ENCODE assay signal across 8 mouse cellular contexts in genomic region chr7:27315958-27316357, GRCm38 (mm10). TPM values are rescaled to one million over a fixed set of nuclear protein-coding genes. Genes with fewer than 3 reads are reported as not detected.
DNase-seq lines count a peak whose midpoint lies in the region; ATAC-seq and TF ChIP-seq lines count a peak whose summit lies in the region.

No protein-coding gene starts in this region.

- 0 out of 2 replicates have a peak, but pooled peaks cover 4% of the 10 kb centered on the region for H3K9me3 ChIP-seq in forebrain, embryonic 14.5 days (replicated peaks; ENCODE audit: control insufficient read depth, low read length)

- peaks cover 3% of the 10 kb centered on the region; the same call in 1 of the 2 replicates for H3K4me1 ChIP-seq in forebrain, embryonic 14.5 days (ENCODE audit: control insufficient read depth, insufficient read depth, low read length)
- peaks cover 20% of the 10 kb centered on the region for H3K4me1 ChIP-seq in thymus, adult 2 months (replicated peaks; ENCODE audit: control insufficient read depth, insufficient read depth, low read length)

- TF ChIP-seq CTCF in thymus, adult 2 months (IDR thresholded peaks at IDR 0.05; ENCODE audit: borderline replicate concordance, control insufficient read depth, extremely low read depth, insufficient read depth, low read length, poor library complexity) = no peak

- no peak overlapping the region for H3K4me2 ChIP-seq in forebrain, embryonic 14.5 days (ENCODE audit: low read length)

- TF ChIP-seq POLR2A in thymus, adult 2 months (IDR thresholded peaks at IDR 0.05; ENCODE audit: control insufficient read depth, extremely low read depth, insufficient read depth, low read length, poor library complexity) = no peak

- 24% methylated on average over 7 of the region's 7 CpGs for WGBS in forebrain, embryonic 14.5 days
- 16% methylated on average over 7 of the region's 7 CpGs for WGBS in thymus, adult 2 months

- H3K27me3 ChIP-seq in forebrain, embryonic 14.5 days (replicated peaks; ENCODE audit: control insufficient read depth, insufficient read depth, low read length) = no peaks in the 10 kb centered on the region
- H3K27me3 ChIP-seq in thymus, adult 2 months (ENCODE audit: control insufficient read depth, insufficient read depth, low read length) = no peaks in the 10 kb centered on the region

- H3K4me3 ChIP-seq in forebrain, embryonic 14.5 days (ENCODE audit: low read depth, low read length) = no peak overlapping the region
- no peak overlapping the region for H3K4me3 ChIP-seq in thymus, adult 2 months (ENCODE audit: control insufficient read depth, insufficient read depth, low read length)

- H3K27ac ChIP-seq in forebrain, embryonic 14.5 days (ENCODE audit: low read depth, low read length) = no peak overlapping the region
- H3K27ac ChIP-seq in thymus, adult 2 months (ENCODE audit: control insufficient read depth, insufficient read depth, low read length) = peak overlapping the region; percentile 100

- ATAC-seq in forebrain, embryonic 14.5 days = peak; percentile 85

- 0 out of 2 replicates have a peak, but pooled peaks cover 6% of the 10 kb centered on the region for H3K36me3 ChIP-seq in forebrain, embryonic 14.5 days (ENCODE audit: control insufficient read depth, insufficient read depth, low read length)
- H3K36me3 ChIP-seq in thymus, adult 2 months (ENCODE audit: control insufficient read depth, insufficient read depth, low read length) = no peaks in the 10 kb centered on the region

- 0 out of 2 replicates have a peak overlapping the region, but pooled peaks have one; percentile 13 for H3K9ac ChIP-seq in forebrain, embryonic 14.5 days (ENCODE audit: low read length)

- peak; percentile 59 to 67 for DNase-seq in layer of hippocampus, postnatal 10 days (ENCODE audit: low spot score in 2 of 2)
- no peak for DNase-seq in layer of hippocampus, postnatal 36 days
- DNase-seq in forebrain, embryonic 14.5 days (ENCODE audit: low spot score) = peak; percentile 82
- peak; percentile 49 for DNase-seq in kidney, adult 9 months
- DNase-seq in thymus, adult 2 months = peak; percentile 53
- DNase-seq in urinary bladder, postnatal 25 days (ENCODE audit: low spot score) = no peak
- no peak for DNase-seq in lung, adult 18-20 months
- no peak for DNase-seq in right cerebral cortex, adult 18-20 months

RNA-seq across cellular contexts. Expression of gene Ltbp4, which starts 21.5 kb away (rescaled TPM):
- total RNA-seq in layer of hippocampus, postnatal 10 days (2021) = 10 to 100 TPM; 49.9 to 59.2 TPM
- total RNA-seq in layer of hippocampus, postnatal 36 days (2021) = 10 to 100 TPM; 52.8 to 59.6 TPM
- polyA plus RNA-seq in forebrain, embryonic 14.5 days (2014; fragmentation: Nextera tagmentation; extraction: Ambion mirVana) = 8.0 and 11.0 TPM in 2 replicates
- 48.3 and 77.5 TPM in 2 replicates for polyA plus RNA-seq in thymus, adult 2 months (2012; rRNA removed)

RNA-seq across cellular contexts. Expression of gene Shkbp1, which starts 39.9 kb away (rescaled TPM):
- total RNA-seq in layer of hippocampus, postnatal 10 days (2021) = 10 to 100 TPM; 24.9 to 29.9 TPM
- 10 to 100 TPM; 36.2 to 37.3 TPM for total RNA-seq in layer of hippocampus, postnatal 36 days (2021)
- polyA plus RNA-seq in forebrain, embryonic 14.5 days (2014; fragmentation: Nextera tagmentation; extraction: Ambion mirVana) = 52.4 and 66.4 TPM in 2 replicates
- polyA plus RNA-seq in thymus, adult 2 months (2012; rRNA removed) = 203 and 206 TPM in 2 replicates

RNA-seq across cellular contexts. Expression of gene Gm20479, which starts 41.3 kb away (rescaled TPM):
- total RNA-seq in layer of hippocampus, postnatal 10 days (2021) = not detected
- not detected for total RNA-seq in layer of hippocampus, postnatal 36 days (2021)
- polyA plus RNA-seq in forebrain, embryonic 14.5 days (2014; fragmentation: Nextera tagmentation; extraction: Ambion mirVana) = 0.38 TPM in 1 of 2 replicates, not detected in the other
- not detected in 2 replicates for polyA plus RNA-seq in thymus, adult 2 months (2012; rRNA removed)

RNA-seq across cellular contexts. Expression of gene Numbl, which starts 57.7 kb away (rescaled TPM):
- 100 to 1,000 TPM; 126 to 127 TPM for total RNA-seq in layer of hippocampus, postnatal 10 days (2021)
- total RNA-seq in layer of hippocampus, postnatal 36 days (2021) = 100 to 1,000 TPM; 137 to 144 TPM
- polyA plus RNA-seq in forebrain, embryonic 14.5 days (2014; fragmentation: Nextera tagmentation; extraction: Ambion mirVana) = 22.9 and 28.6 TPM in 2 replicates
- polyA plus RNA-seq in thymus, adult 2 months (2012; rRNA removed) = 10.3 and 10.7 TPM in 2 replicates

Comparison
In these comparisons a context has a peak if more than half of its experiments do, and no peak if none do; other contexts are left out.
1. DNase-seq: peak in layer of hippocampus, postnatal 10 days (2 of 2), forebrain, embryonic 14.5 days (single experiment), kidney, adult 9 months (single experiment) and thymus, adult 2 months (single experiment); none in layer of hippocampus, postnatal 36 days (0 of 2), urinary bladder, postnatal 25 days (single experiment), lung, adult 18-20 months (0 of 2) and right cerebral cortex, adult 18-20 months (single experiment).